Mouse (Mus musculus): Measurements from ENCODE around the gene Cast. TPM values are rescaled to one million over a fixed set of nuclear protein-coding genes. Genes with fewer than 3 reads are reported as not detected.

The Cast gene
- polyA plus RNA-seq (2015; fragmentation: Nextera tagmentation; extraction: Ambion mirVana) = 23.0 and 28.0 TPM in 2 replicates

DNA sequence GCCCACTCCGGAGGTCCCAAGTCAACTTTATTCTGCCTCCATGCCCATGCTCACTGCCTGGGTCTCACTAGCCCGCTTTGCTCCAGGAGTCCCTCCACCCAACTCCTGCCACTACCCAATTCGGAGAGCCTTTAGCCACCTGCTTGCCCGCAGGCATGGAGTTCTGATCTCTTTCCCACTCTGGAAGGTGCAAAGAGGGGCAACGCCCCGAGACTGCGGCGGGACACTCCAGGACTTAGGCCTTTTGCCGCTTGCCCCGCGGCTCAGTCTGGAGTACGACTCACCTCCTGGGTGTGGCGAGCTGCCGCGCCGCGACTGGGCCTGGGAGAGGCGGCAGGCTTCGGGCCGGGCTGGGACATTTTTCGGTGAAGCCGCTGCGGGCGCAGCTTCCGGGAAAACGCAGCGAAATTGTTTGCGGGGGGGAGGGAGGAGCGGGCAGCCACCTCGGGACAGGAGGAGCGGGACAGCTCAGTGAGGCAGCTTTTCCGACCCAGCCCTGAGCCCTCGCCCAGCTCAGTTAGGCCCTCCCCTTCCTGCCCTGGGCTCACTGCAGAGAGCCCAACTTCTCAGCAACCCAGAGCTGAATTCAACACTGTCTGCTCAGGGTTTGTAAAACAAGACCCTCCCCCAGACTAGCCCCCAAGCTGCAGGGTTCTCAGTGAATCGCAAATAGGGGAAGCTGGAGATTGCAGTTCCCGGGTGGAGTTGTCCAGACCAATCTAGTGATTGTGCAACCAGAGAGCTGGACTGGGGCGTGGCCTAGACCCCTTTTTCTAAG, at the start of gene Cast:
Gene Cast (minus strand): TSS at position 659 of the 778 bp plus-strand sequence.
- Histone ChIP-seq H3K27me3 (ENCODE audit: insufficient read depth, low read length) (no peaks in the 10 kb centered on the region), H3K9ac (ENCODE audit: low read depth, low read length) (peak within 1 kb of the TSS; percentile 82), H3K36me3 (ENCODE audit: insufficient read depth, low read length) (no peaks in the 10 kb centered on the region), H3K4me3 (replicated peaks; ENCODE audit: low read depth, low read length) (peak within 1 kb of the TSS; percentile 78), H3K4me1 (replicated peaks; ENCODE audit: insufficient read depth, low read length) (no peaks in the 10 kb centered on the region), H3K27ac (peak within 1 kb of the TSS; percentile 86), H3K9me3 (replicated peaks; ENCODE audit: low read length) (no peaks in the 10 kb centered on the region), H3K4me2 (ENCODE audit: low read length) (peak within 1 kb of the TSS; percentile 88)
- 2% methylated on average over 36 of the region's 36 CpGs for WGBS
- no peak for TF ChIP-seq CTCF (IDR thresholded peaks at IDR 0.05; ENCODE audit: low read depth)
- DNase-seq (ENCODE audit: low spot score) (peak; percentile 78), ATAC-seq (replicated peaks; ENCODE audit: low FRiP score, low read depth) (peak; percentile 92)

DNA sequence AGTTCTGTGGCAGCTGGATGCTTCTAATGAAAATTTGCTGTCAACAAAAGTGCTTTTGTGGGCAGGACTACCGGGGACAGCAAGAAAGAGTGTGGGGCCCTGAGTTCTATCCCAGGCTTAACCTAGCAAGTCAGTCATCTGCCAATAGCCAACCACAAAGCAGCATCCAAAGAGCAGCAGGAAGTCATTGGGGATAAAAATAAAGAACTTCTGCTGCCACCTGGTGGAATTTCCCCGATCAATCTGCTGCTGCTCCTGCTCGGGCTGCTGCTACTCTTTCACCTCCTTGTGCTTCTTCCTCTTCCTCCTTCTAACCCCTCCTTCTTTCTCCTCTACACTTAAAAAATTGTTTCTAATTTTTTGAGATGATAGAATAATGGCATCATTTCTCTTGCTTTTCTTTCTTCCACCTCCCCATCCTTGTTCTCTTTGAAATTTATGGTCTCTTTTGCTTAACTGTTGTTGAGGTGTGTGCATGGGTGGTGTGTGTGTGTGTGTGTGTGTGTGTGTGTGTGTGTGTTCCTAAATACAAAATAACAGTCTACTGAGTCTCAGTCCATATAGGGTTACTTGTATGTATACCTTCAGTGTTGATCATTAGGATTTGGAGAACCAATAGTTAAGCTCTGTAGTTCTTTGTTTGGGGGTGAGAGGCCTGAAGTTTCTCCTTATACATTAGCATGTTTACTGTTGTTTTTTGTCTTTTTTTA, 45.9 kb upstream of the Cast start:
- TF ChIP-seq CTCF (IDR thresholded peaks at IDR 0.05; ENCODE audit: low read depth) = peak; percentile 74
- DNase-seq (ENCODE audit: low spot score) = peak; percentile 87
- H3K4me3 ChIP-seq (replicated peaks; ENCODE audit: low read depth, low read length) = no peak overlapping the region
- no peaks in the 10 kb centered on the region for H3K9me3 ChIP-seq (replicated peaks; ENCODE audit: low read length)
- ATAC-seq (replicated peaks; ENCODE audit: low FRiP score, low read depth) = peak; percentile 84
- H3K9ac ChIP-seq (ENCODE audit: low read depth, low read length) = no peak overlapping the region
- H3K27ac ChIP-seq = no peak overlapping the region
- WGBS = 2% methylated on average over 3 of the region's 3 CpGs
- H3K4me2 ChIP-seq (ENCODE audit: low read length) = no peak overlapping the region
- no peaks in the 10 kb centered on the region for H3K4me1 ChIP-seq (replicated peaks; ENCODE audit: insufficient read depth, low read length)
- no peaks in the 10 kb centered on the region for H3K36me3 ChIP-seq (ENCODE audit: insufficient read depth, low read length)
- H3K27me3 ChIP-seq (ENCODE audit: insufficient read depth, low read length) = no peaks in the 10 kb centered on the region

DNA sequence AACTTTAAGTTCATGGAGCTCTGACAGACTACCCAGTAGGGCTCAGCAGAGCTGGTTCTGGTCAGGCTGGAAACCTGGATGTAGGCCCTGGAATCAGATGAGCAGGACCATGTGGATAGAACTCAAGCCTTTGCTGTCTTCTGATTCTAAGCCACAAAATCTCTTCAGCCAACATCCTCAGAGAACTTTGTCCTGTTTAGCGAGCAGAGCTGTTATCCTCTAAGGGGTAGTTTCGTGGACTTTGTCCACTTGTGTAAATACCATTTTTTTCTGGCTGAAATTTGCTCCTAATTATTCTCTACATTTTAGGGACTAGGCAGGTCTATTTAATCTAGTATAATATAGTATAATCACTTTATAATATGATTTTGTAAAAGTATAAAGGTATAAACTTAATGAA, 42.2 kb upstream of the Cast start:
- no peaks in the 10 kb centered on the region for H3K4me1 ChIP-seq (replicated peaks; ENCODE audit: insufficient read depth, low read length)
- no peaks in the 10 kb centered on the region for H3K27me3 ChIP-seq (ENCODE audit: insufficient read depth, low read length)
- DNase-seq (ENCODE audit: low spot score) (no peak), ATAC-seq (replicated peaks; ENCODE audit: low FRiP score, low read depth) (no peak)
- no peak overlapping the region for H3K27ac ChIP-seq
- H3K9ac ChIP-seq (ENCODE audit: low read depth, low read length) = no peak overlapping the region
- H3K4me3 ChIP-seq (replicated peaks; ENCODE audit: low read depth, low read length) = no peak overlapping the region
- H3K9me3 ChIP-seq (replicated peaks; ENCODE audit: low read length) = no peaks in the 10 kb centered on the region
- no peaks in the 10 kb centered on the region for H3K36me3 ChIP-seq (ENCODE audit: insufficient read depth, low read length)
- no peak overlapping the region for H3K4me2 ChIP-seq (ENCODE audit: low read length)
- TF ChIP-seq CTCF (IDR thresholded peaks at IDR 0.05; ENCODE audit: low read depth) = no peak
- WGBS = 90% methylated on average over 2 of the region's 2 CpGs

DNA sequence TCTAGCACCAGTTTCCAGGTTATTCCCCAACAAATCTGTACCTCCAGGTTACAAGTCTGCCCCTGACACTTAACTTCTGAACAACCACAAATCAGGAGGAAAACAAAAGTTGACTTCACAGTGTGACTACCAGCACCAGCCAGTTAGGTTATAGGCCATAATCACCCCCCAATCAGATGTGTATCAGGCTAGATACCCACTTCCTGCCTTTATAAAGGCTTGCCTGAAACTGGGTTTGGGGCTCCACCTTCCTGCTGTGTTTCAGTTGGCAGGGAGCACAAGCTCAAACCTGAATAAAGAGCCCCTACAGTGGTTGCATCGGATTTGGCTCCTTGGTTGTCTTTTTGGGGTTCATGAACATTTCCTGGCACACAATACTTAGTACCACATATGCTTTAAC, 37.3 kb upstream of the Cast start:
- Histone ChIP-seq H3K4me2 (ENCODE audit: low read length) (no peak overlapping the region), H3K9me3 (replicated peaks; ENCODE audit: low read length) (no peaks in the 10 kb centered on the region), H3K27me3 (ENCODE audit: insufficient read depth, low read length) (no peaks in the 10 kb centered on the region), H3K4me3 (replicated peaks; ENCODE audit: low read depth, low read length) (no peak overlapping the region), H3K4me1 (replicated peaks; ENCODE audit: insufficient read depth, low read length) (no peaks in the 10 kb centered on the region), H3K36me3 (ENCODE audit: insufficient read depth, low read length) (no peaks in the 10 kb centered on the region), H3K27ac (no peak overlapping the region), H3K9ac (ENCODE audit: low read depth, low read length) (no peak overlapping the region)
- TF ChIP-seq CTCF (IDR thresholded peaks at IDR 0.05; ENCODE audit: low read depth) = no peak
- no peak for ATAC-seq (replicated peaks; ENCODE audit: low FRiP score, low read depth)
- 82% methylated on average over 1 of the region's 1 CpGs for WGBS
- DNase-seq (ENCODE audit: low spot score) = no peak

DNA sequence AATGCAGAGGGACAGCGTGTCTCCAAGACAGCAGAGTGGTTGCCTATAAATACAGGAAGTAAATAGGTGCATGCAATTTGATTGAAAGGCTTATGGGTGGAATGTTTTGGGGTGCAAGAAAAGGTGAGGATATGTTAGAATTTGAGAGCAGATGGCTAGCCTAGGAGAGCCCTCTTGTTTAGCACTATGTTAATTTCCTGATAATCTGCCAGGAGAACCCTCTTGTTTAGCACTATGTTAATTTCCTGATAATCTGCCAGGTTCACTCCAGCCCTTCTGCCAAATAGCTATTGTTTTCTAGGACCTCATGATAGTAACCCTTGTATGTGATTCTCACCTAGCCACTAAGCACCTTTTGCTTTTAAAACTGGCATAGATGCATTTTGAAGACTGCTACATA, 25.9 kb upstream of the Cast start:
- Histone ChIP-seq H3K27ac (no peak overlapping the region), H3K4me1 (replicated peaks; ENCODE audit: insufficient read depth, low read length) (no peaks in the 10 kb centered on the region), H3K4me2 (ENCODE audit: low read length) (no peak overlapping the region), H3K9ac (ENCODE audit: low read depth, low read length) (no peak overlapping the region), H3K9me3 (replicated peaks; ENCODE audit: low read length) (no peaks in the 10 kb centered on the region), H3K27me3 (ENCODE audit: insufficient read depth, low read length) (no peaks in the 10 kb centered on the region), H3K36me3 (ENCODE audit: insufficient read depth, low read length) (no peaks in the 10 kb centered on the region), H3K4me3 (replicated peaks; ENCODE audit: low read depth, low read length) (no peak overlapping the region)
- ATAC-seq (replicated peaks; ENCODE audit: low FRiP score, low read depth) (no peak), DNase-seq (ENCODE audit: low spot score) (no peak)
- 85% methylated on average over 1 of the region's 1 CpGs for WGBS
- no peak for TF ChIP-seq CTCF (IDR thresholded peaks at IDR 0.05; ENCODE audit: low read depth)

DNA sequence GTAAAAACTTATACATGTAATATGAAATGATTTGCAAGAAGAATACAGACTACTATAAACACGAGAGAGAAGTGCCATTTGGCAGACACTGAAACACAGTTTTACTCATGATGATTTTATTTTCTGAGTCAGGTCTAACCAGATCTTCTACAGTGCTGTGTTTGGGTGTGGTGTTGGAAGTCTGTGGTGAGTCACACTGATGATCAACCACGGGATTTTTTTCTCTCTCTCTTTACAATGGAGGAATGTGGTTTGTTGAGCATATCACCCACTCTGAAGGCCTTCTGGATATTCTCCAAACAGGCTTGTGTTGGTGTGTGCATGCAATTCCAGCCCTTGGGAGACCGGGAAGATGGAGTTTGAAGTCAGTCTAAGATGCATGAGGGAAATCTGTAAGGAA, 13.5 kb upstream of the Cast start:
- Histone ChIP-seq H3K4me1 (replicated peaks; ENCODE audit: insufficient read depth, low read length) (no peaks in the 10 kb centered on the region), H3K9me3 (replicated peaks; ENCODE audit: low read length) (no peaks in the 10 kb centered on the region), H3K9ac (ENCODE audit: low read depth, low read length) (no peak overlapping the region), H3K4me3 (replicated peaks; ENCODE audit: low read depth, low read length) (no peak overlapping the region), H3K36me3 (ENCODE audit: insufficient read depth, low read length) (no peaks in the 10 kb centered on the region), H3K27me3 (ENCODE audit: insufficient read depth, low read length) (no peaks in the 10 kb centered on the region), H3K27ac (no peak overlapping the region), H3K4me2 (ENCODE audit: low read length) (no peak overlapping the region)
- DNase-seq (ENCODE audit: low spot score) = no peak
- 80% methylated on average over 3 of the region's 3 CpGs for WGBS
- no peak for TF ChIP-seq CTCF (IDR thresholded peaks at IDR 0.05; ENCODE audit: low read depth)
- no peak for ATAC-seq (replicated peaks; ENCODE audit: low FRiP score, low read depth)

Measured in kidney, postnatal 0 days (tissue).